Mouse (Mus musculus) cerebellum, postnatal 10 days (tissue): Measurements from ENCODE around the gene Celf2.

Experiments used
- DNase-seq, 2 experiments: peaks; one replicate each; pipeline ENCODE4 v3.0.0; 2021; ENCODE audit warnings: mixed read lengths in 2 of 2

The Celf2 gene

GRCm38 (mm10) chr2:6653719-6654118 is 855.6 kb downstream of the Celf2 start:
- peak in 1 of 2 experiments; percentile 22 for DNase-seq

- no peak for DNase-seq
Measured at GRCm38 (mm10) chr2:6651697-6652096, 857.7 kb downstream of the Celf2 start.

- no peak for DNase-seq
Measured at GRCm38 (mm10) chr2:6648877-6649276, 860.5 kb downstream of the Celf2 start.

GRCm38 (mm10) chr2:6647028-6647427 is 862.3 kb downstream of the Celf2 start:
- no peak for DNase-seq

GRCm38 (mm10) chr2:6646325-6646724 is 863.0 kb downstream of the Celf2 start:
- DNase-seq: no peak

- no peak for DNase-seq
Measured at GRCm38 (mm10) chr2:6642222-6642850, 867.0 kb downstream of the Celf2 start.

GRCm38 (mm10) chr2:6639370-6639769 is 870.0 kb downstream of the Celf2 start:
- no peak for DNase-seq

- DNase-seq: no peak
Measured at GRCm38 (mm10) chr2:6637147-6637546, 872.2 kb downstream of the Celf2 start.

GRCm38 (mm10) chr2:6634899-6635298 is 874.5 kb downstream of the Celf2 start:
- no peak for DNase-seq

- peak; percentile 21 to 27 for DNase-seq
Measured at GRCm38 (mm10) chr2:6633115-6633514, 876.2 kb downstream of the Celf2 start.

GRCm38 (mm10) chr2:6623802-6624201 is 885.6 kb downstream of the Celf2 start:
- no peak for DNase-seq

- no peak for DNase-seq
Measured at GRCm38 (mm10) chr2:6622082-6622481, 887.3 kb downstream of the Celf2 start.

GRCm38 (mm10) chr2:6618856-6619255 is 890.5 kb downstream of the Celf2 start:
- no peak for DNase-seq

GRCm38 (mm10) chr2:6618450-6618849 is 890.9 kb downstream of the Celf2 start:
- no peak for DNase-seq

- no peak for DNase-seq
Measured at GRCm38 (mm10) chr2:6604347-6604746, 905.0 kb downstream of the Celf2 start.

- DNase-seq: no peak
Measured at GRCm38 (mm10) chr2:6603880-6604279, 905.5 kb downstream of the Celf2 start.

- DNase-seq: no peak
Measured at GRCm38 (mm10) chr2:6602163-6602562, 907.2 kb downstream of the Celf2 start.

GRCm38 (mm10) chr2:6598879-6599167 is 910.5 kb downstream of the Celf2 start:
- no peak for DNase-seq

- no peak for DNase-seq
Measured at GRCm38 (mm10) chr2:6598124-6598878, 911.1 kb downstream of the Celf2 start.

- DNase-seq: peak; percentile 49 to 71
Measured at GRCm38 (mm10) chr2:6594736-6595135, 914.6 kb downstream of the Celf2 start.

- peak; percentile 62 to 79 for DNase-seq
Measured at GRCm38 (mm10) chr2:6594160-6594559, 915.2 kb downstream of the Celf2 start.

- DNase-seq: no peak
Measured at GRCm38 (mm10) chr2:6593739-6594138, 915.6 kb downstream of the Celf2 start.

GRCm38 (mm10) chr2:6586122-6586681 is 923.2 kb downstream of the Celf2 start:
- no peak for DNase-seq

- no peak for DNase-seq
Measured at GRCm38 (mm10) chr2:6585069-6585754, 924.2 kb downstream of the Celf2 start.
